Mouse (Mus musculus) lung, adult 18-20 months (tissue): ENCODE results near the gene Ttc13.
A peak's percentile ranks its signal among the peaks of the same experiment; 100 is the strongest.

Experiments
- DNase-seq, 2 experiments: peaks; one replicate each; pipeline ENCODE4 v3.0.0; 2022; ENCODE audit warnings: mixed read lengths in 2 of 2

Gene Ttc13

DNA sequence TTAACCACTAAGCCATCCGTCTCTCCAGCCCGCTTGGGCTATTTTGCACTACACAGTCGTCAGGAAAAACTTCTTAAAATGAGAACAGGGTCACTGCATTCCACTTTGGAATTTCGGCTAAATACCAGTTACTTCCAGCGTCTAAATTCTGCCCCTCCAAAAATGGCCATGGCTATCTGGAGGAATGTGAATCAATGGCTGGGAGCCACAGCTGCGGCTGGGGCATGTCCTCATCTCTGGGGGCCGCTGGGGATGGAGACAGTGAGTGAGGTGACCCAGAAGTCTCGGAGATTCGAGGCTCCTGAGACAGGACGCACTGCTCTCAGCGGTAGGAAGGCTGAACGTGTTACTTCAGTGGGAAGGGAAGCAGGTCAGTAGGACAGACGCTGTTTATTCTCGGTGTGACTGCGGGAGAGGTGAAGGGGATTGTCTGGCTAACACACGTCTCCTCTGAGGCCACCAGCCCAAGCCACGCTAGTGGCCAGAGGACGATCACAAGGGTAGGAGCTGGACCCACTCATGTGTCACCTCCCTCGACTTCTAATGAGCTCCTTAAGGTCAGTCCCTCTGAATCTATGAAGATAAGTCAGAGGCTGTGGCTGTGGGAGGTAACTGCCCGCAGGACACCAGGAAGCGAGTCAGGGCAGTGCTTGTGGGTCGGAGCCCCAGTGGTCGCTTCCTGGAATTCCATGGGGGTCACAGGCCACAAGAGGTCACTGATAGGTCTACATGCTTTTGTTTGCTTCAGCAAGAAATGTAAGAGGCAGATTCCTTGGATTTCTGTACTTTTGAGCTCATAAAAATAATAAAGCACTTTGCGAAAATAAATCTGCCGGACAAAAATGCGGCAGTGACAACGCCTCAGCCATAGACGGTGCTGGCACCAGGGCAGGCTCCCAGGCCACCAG lies 68.0 kb downstream of the Ttc13 start:
- DNase-seq = no peak

GRCm38 (mm10) chr8:124652546-124652945 lies 69.2 kb downstream of the Ttc13 start:
- no peak for DNase-seq

- no peak for DNase-seq
Observed at GRCm38 (mm10) chr8:124651776-124652175, 70.0 kb downstream of the Ttc13 start.

DNA sequence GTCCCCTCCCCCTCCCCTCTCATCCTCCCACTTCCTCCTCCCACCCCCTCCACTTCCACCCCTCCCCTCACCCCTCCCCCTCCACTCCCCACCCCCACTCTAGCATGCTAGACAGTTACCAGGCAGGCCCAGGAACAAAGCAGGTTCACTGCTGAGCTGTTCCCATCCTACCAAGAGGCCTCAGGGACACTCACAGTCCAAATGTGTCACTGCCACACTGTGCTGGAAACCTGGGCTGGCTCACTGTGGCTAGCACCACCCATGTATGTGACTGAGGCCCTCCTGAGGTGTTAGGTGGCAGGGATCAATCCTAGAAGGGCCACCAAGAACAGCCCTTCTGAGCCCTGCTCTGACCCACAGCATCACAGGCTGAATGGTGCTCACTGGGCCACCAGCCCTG lies 73.5 kb downstream of the Ttc13 start:
- no peak for DNase-seq

DNA sequence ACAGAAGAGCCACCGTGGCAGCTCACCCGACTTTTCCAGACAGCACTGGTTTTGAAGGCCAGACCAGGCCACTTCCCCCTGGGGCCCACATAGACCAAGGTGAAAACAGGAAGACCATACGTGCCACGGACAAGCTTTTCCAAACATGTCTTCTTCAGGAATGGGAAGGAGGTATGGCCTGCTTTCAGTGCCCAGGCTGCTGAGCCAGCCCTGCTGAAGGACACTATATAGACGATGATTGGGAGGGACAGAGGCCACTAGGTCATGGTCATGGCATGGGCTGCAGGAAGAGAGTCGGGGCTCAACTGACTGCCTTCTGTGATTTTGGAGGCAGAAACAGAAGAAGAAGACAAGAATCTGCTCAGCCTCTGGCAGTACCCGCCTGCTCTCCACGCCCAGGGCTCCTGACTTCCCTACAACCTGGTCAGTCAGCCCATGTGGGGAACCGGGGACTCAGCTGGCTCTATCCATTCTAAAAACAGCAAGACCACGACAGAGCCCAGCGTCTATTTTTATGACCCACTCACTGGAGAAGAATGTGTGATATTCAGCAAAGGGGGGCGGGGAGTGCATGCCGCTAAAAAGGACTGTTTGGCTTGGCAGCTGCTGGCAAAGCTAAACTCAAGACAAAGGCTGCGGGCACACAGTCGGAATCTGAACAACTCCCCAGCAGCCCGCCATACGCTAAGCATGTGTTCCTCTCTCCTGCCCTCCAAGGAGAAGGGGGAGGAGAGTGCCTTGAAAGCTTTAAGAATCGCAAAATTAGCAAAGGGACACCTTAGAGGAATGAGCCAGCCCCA lies 78.0 kb downstream of the Ttc13 start:
- peak; percentile 82 to 85 for DNase-seq

- DNase-seq = no peak
Observed at GRCm38 (mm10) chr8:124641599-124641998, 80.2 kb downstream of the Ttc13 start.

DNA sequence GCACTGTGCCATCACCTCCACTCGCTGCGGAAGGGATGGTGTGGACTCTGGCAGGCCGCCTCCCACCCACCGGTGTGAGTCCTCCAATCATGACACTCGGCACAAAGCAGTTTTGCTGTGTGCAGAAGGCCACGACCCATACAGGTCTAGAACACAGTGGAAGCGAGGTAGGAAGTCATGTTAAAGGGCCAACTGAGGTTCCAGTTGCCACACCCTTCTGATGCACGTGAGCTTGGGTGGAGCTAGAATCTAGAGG lies 86.6 kb downstream of the Ttc13 start:
- no peak for DNase-seq

GRCm38 (mm10) chr8:124634411-124635246 lies 87.2 kb downstream of the Ttc13 start:
- DNase-seq = no peak

DNA sequence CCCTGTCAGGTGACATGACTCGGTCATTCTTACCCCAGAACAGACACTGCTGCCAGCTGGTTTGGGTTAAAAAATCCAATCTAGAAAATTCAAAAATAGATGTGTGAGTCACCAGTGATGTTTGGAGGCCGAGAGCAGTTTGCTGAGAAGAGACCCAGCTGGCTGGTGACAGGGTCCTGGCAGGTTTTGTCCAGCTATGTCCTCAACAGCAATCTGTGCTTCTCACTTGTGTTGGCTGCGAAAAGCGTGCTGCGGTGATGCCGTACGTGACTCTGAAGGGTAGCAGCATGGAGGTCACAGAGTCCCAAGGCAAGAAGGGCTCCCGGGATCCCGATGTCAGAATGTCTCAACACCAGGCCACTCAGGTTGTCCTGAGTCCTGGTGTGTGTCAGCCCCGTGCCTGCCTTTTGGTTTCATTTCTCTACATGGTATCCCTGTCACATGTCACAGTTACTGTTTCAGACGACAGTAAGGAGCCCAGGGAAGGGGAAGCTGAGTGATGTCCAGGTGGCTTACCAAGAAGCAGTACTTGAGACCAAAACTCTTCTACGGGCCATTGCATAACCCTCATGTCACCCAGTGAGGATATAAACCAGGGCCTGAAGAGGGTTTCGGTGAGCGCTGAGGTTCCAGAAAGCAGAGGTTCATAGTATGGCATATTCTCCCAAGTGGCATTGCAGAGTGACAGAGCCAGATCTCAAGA lies 88.6 kb downstream of the Ttc13 start:
- peak; percentile 68 to 78 for DNase-seq

DNA sequence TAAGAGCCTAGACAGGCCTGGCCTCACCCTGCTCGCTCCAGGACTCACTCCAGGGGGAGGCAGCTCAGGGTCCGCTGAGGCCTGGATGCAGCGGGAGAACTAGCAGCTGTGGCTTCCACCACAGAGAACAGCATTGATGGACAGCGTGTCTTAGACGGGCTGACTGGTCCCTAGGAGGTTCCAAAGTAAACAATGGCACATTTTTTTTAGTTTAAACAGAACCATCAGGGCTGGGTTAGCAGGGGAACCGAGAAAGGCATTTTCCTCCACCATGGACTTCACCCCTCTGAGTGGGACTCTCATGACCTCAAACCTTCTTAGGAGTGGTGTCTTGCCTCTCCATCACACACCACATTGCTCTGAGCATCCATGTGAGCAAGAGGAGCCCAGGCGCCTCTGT lies 89.8 kb downstream of the Ttc13 start:
- no peak for DNase-seq

GRCm38 (mm10) chr8:124630891-124631290 lies 90.9 kb downstream of the Ttc13 start:
- DNase-seq = no peak

DNA sequence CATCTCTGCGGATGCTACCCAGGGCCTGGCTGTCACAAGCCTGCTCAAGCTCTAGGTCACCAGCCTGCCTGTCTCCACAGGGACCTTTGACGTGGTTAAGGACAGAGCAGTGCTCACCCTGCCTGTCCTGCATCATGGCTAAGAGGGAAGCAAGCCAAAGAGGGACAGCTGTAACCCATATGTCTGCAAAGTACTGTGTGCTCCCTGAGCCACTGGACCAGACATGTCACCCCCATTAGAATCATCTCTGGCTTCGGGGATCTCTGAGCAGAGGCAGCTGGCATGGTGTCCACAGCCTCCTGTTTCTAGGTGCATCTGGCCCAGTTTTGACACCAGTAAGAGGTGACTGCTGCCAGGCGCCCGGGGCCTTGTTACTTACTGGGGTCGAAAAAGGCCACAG lies 91.3 kb downstream of the Ttc13 start:
- DNase-seq = peak; percentile 16 to 48

- DNase-seq = no peak
Observed at GRCm38 (mm10) chr8:124626251-124626650, 95.5 kb downstream of the Ttc13 start.
